Mouse (Mus musculus) forebrain, embryonic 12.5 days (tissue): ENCODE results near the gene Arhgap32. TPM values are rescaled to one million over a fixed set of nuclear protein-coding genes. Genes with fewer than 3 reads are reported as not detected.

Experiments used
- ATAC-seq: fragments of 200-750 bp; cut with Nextera tagmentation; 2 replicates; pipeline ENCODE4 v1.8.0; 2017; ENCODE audit warnings: moderate TSS enrichment; ENCODE audit not compliant: low FRiP score
- H3K27ac ChIP-seq: fragments of 300-500 bp; sonication (generic); 2 replicates; pipeline ENCODE4 v1.5.1; 2016; ENCODE audit warnings: mild to moderate bottlenecking
- H3K27me3 ChIP-seq: fragments of 300-500 bp; sonication (generic); 2 replicates; pipeline ENCODE4 v1.6.1; 2016; ENCODE audit warnings: mild to moderate bottlenecking
- H3K36me3 ChIP-seq: fragments of 300-500 bp; sonication (generic); replicated peaks from 2 replicates; pipeline ENCODE4 v1.6.1; 2016; ENCODE audit warnings: mild to moderate bottlenecking
- H3K4me1 ChIP-seq: fragments of 300-500 bp; sonication (generic); 2 replicates; pipeline ENCODE4 v1.6.1; 2016
- H3K4me2 ChIP-seq: fragments of 300-500 bp; sonication (generic); 2 replicates; pipeline ENCODE4 v1.6.1; 2016; ENCODE audit warnings: mild to moderate bottlenecking, moderate library complexity
- H3K4me3 ChIP-seq: fragments of 300-500 bp; sonication (generic); replicated peaks from 2 replicates; pipeline ENCODE4 v1.5.1; 2016; ENCODE audit warnings: mild to moderate bottlenecking
- H3K9ac ChIP-seq: fragments of 300-500 bp; sonication (generic); 2 replicates; pipeline ENCODE4 v1.6.1; 2016; ENCODE audit warnings: mild to moderate bottlenecking
- H3K9me3 ChIP-seq: fragments of 300-500 bp; sonication (generic); 2 replicates; pipeline ENCODE4 v1.6.1; 2016
- WGBS: fragments of 180-500 bp; shearing (Covaris S2); methylation state at CpG from one replicate; pipeline ENCODE4 v1.1.7; 2016; 5-methylcytosine and 5-hydroxymethylcytosine counted together
- polyA plus RNA-seq: library from polyadenylated mRNA; unstranded; fragments of >200 nt; fragmentation: Nextera tagmentation; extraction: Ambion mirVana; gene quantifications from 2 replicates; pipeline ENCODE4 v1.2.1, GENCODE M21; 2016

Arhgap32 gene
- polyA plus RNA-seq, 1 experiment from 2014 or later: 7.3 TPM

- Histone ChIP-seq H3K4me2 (no peak overlapping the region), H3K9ac (no peak overlapping the region), H3K36me3 (0 out of 2 replicates have a peak, but pooled peaks cover 3% of the 10 kb centered on the region), H3K27ac (no peak overlapping the region), H3K4me3 (no peak overlapping the region), H3K4me1 (no peaks in the 10 kb centered on the region), H3K27me3 (no peaks in the 10 kb centered on the region), H3K9me3 (no peaks in the 10 kb centered on the region)
- no peak for ATAC-seq
- 94% methylated on average over 5 of the region's 5 CpGs for WGBS
These were observed 52.7 kb downstream of the Arhgap32 start for GRCm38 (mm10) chr9:32168546-32169137.

- H3K4me1 ChIP-seq: no peaks in the 10 kb centered on the region
- 91% methylated on average over 8 of the region's 8 CpGs for WGBS
These were observed 54.8 kb downstream of the Arhgap32 start for GRCm38 (mm10) chr9:32170713-32171112.

DNA sequence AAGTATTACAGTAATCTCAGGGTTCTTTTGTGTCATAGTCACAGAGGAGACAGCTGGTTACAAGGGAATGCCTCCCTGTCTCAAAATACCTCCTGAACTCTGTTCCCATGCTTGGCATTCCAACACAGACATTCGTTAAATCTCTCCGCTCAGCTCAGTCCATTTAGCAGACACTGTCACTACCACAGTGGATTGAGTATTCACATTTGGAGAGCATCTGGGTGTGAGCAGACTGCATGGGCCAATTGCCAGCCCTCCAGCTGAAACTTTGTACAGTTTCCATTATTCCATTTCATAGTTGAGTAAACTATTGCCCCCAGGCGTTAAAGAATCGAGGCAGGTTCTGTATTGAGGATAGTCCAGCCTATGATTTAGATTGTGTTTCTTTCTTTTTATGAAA lies 60.7 kb downstream of the Arhgap32 start:
- Histone ChIP-seq H3K27ac (no peak overlapping the region), H3K9me3 (no peaks in the 10 kb centered on the region), H3K4me3 (no peak overlapping the region), H3K4me2 (no peak overlapping the region), H3K9ac (no peak overlapping the region), H3K4me1 (peaks cover 2% of the 10 kb centered on the region; the same call in 1 of the 2 replicates), H3K36me3 (no peaks in the 10 kb centered on the region), H3K27me3 (no peaks in the 10 kb centered on the region)
- ATAC-seq: no peak
- 74% methylated on average over 4 of the region's 4 CpGs for WGBS

More at GRCm38 (mm10) chr9:32170713-32171112, 54.8 kb downstream of the Arhgap32 start:
- Histone ChIP-seq H3K4me3 (no peak overlapping the region), H3K4me2 (no peak overlapping the region), H3K27ac (no peak overlapping the region), H3K36me3 (no peaks in the 10 kb centered on the region), H3K27me3 (no peaks in the 10 kb centered on the region), H3K9me3 (no peaks in the 10 kb centered on the region), H3K9ac (no peak overlapping the region)
- no peak for ATAC-seq

DNA sequence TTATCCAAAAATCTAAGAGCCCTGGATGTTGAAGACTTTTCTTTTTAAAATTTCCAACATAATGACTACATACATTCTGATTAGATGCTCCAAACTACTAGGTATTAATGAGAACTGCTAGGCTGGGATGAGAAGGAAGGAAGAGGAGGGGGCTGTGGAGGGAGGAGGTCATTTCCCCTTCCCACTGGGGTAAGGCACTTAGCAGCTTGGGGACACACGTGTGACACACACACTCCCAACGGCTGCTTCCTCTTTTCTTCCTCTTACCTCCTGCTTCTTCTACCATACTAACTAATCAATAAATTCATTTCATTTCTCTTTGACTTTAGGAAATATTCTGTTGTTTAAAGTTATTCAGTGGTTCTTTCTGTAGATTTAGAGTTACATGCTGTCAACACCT lies 65.2 kb downstream of the Arhgap32 start:
- H3K27ac ChIP-seq: no peak overlapping the region
- H3K9me3 ChIP-seq: no peaks in the 10 kb centered on the region
- H3K4me3 ChIP-seq: no peak overlapping the region
- ATAC-seq: no peak
- no peak overlapping the region for H3K9ac ChIP-seq
- no peaks in the 10 kb centered on the region for H3K27me3 ChIP-seq
- peaks cover 16% of the 10 kb centered on the region for H3K36me3 ChIP-seq
- 82% methylated on average over 2 of the region's 2 CpGs for WGBS
- H3K4me1 ChIP-seq: peaks cover 2% of the 10 kb centered on the region; the same call in 1 of the 2 replicates
- no peak overlapping the region for H3K4me2 ChIP-seq

DNA sequence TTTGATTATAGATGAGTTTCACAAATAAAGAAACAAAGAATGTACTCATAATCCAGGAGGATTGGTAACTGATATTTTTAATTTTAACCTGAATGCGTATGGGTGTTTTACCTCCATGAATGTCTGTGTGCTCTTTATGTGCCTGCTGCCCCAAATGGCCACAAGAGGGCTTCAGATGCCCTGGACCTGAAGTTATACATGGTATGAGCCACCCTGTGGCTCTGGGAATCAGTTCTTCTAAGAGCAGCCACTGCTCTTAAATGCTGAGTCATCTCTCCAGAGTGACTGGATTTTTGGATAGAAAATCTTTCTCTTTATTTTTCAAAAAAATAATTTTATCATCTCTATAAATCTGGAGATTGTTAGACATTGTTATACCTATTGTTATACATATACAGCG lies 70.6 kb downstream of the Arhgap32 start:
- no peaks in the 10 kb centered on the region for H3K4me1 ChIP-seq
- H3K4me3 ChIP-seq: no peak overlapping the region
- H3K4me2 ChIP-seq: no peak overlapping the region
- H3K27ac ChIP-seq: no peak overlapping the region
- H3K27me3 ChIP-seq: no peaks in the 10 kb centered on the region
- no peak overlapping the region for H3K9ac ChIP-seq
- no peak for ATAC-seq
- H3K9me3 ChIP-seq: no peaks in the 10 kb centered on the region
- peaks cover 16% of the 10 kb centered on the region for H3K36me3 ChIP-seq
- WGBS: 97% methylated on average over 2 of the region's 2 CpGs

DNA sequence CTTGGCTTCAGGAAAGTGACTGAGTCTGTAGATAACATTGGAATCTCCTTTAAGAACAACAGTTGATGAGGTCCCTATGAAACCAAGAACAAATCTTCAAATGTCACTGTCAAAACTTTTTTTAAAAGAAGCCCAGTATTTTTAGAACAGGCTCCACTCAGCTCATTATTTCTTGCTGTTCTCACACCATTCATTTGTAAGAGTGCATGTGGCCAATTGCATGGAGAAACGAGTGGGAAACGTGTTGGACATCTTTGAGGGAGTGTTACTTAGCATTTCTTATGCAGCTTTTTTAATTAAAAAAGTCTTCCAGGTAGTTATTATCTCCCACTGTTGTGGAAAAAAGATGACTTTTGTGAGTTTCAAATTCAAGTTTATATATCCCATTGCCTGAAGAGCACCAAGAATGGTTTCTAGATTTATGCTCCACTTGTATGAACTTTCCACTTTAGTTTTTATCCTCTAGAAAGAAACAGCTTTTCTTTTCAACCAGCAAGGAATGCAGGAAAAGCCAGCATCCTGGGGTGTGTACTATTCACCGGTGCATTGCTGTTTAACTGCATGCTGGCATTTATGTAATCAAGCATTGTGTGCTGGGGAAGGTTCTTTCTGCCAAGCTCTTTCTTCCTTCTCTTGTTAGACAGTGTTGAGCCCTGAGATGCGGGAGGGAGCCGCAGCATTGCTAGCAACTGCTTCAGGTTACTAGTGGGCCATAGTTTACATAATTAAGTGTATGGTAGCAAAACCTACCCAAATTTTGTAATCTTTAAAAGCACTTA lies 76.5 kb downstream of the Arhgap32 start:
- 12% methylated on average over 5 of the region's 5 CpGs for WGBS
- Histone ChIP-seq H3K9me3 (no peaks in the 10 kb centered on the region), H3K9ac (no peak overlapping the region)

GRCm38 (mm10) chr9:32204450-32204990 lies 88.6 kb downstream of the Arhgap32 start:
- Histone ChIP-seq H3K4me2 (no peak overlapping the region), H3K27me3 (no peaks in the 10 kb centered on the region), H3K4me3 (no peak overlapping the region), H3K4me1 (no peaks in the 10 kb centered on the region), H3K9me3 (no peaks in the 10 kb centered on the region), H3K9ac (no peak overlapping the region), H3K27ac (no peak overlapping the region), H3K36me3 (no peaks in the 10 kb centered on the region)
- 57% methylated on average over 7 of the region's 7 CpGs for WGBS
- no peak for ATAC-seq

More for the DNA sequence above, 76.5 kb downstream of the Arhgap32 start:
- Histone ChIP-seq H3K4me2 (no peak overlapping the region), H3K27ac (no peak overlapping the region), H3K4me3 (no peak overlapping the region), H3K36me3 (peaks cover 6% of the 10 kb centered on the region; the same call in 1 of the 2 replicates), H3K4me1 (no peaks in the 10 kb centered on the region; the same call in 1 of the 2 replicates), H3K27me3 (no peaks in the 10 kb centered on the region)
- ATAC-seq: no peak

- no peak for ATAC-seq
- H3K36me3 ChIP-seq: no peaks in the 10 kb centered on the region
- 94% methylated on average over 8 of the region's 8 CpGs for WGBS
- no peak overlapping the region for H3K27ac ChIP-seq
- no peak overlapping the region for H3K9ac ChIP-seq
- H3K27me3 ChIP-seq: no peaks in the 10 kb centered on the region
- no peaks in the 10 kb centered on the region for H3K4me1 ChIP-seq
- H3K9me3 ChIP-seq: no peaks in the 10 kb centered on the region
- H3K4me2 ChIP-seq: no peak overlapping the region
- H3K4me3 ChIP-seq: no peak overlapping the region
These were observed 91.2 kb downstream of the Arhgap32 start for GRCm38 (mm10) chr9:32207133-32207532.

- Histone ChIP-seq H3K36me3 (no peaks in the 10 kb centered on the region), H3K9ac (no peak overlapping the region), H3K4me2 (no peak overlapping the region), H3K27ac (no peak overlapping the region), H3K27me3 (no peaks in the 10 kb centered on the region), H3K4me1 (no peaks in the 10 kb centered on the region), H3K4me3 (no peak overlapping the region), H3K9me3 (no peaks in the 10 kb centered on the region)
- 74% methylated on average over 5 of the region's 5 CpGs for WGBS
- no peak for ATAC-seq
These were observed 92.1 kb downstream of the Arhgap32 start for GRCm38 (mm10) chr9:32208071-32208470.

- H3K9ac ChIP-seq: no peak overlapping the region
- H3K9me3 ChIP-seq: no peaks in the 10 kb centered on the region
- ATAC-seq: no peak
- no peak overlapping the region for H3K4me2 ChIP-seq
- no peaks in the 10 kb centered on the region for H3K4me1 ChIP-seq
- H3K27me3 ChIP-seq: no peaks in the 10 kb centered on the region
- H3K27ac ChIP-seq: no peak overlapping the region
- 82% methylated on average over 5 of the region's 5 CpGs for WGBS
- H3K4me3 ChIP-seq: no peak overlapping the region
- H3K36me3 ChIP-seq: no peaks in the 10 kb centered on the region
These were observed 101.1 kb downstream of the Arhgap32 start for GRCm38 (mm10) chr9:32216820-32217567.

DNA sequence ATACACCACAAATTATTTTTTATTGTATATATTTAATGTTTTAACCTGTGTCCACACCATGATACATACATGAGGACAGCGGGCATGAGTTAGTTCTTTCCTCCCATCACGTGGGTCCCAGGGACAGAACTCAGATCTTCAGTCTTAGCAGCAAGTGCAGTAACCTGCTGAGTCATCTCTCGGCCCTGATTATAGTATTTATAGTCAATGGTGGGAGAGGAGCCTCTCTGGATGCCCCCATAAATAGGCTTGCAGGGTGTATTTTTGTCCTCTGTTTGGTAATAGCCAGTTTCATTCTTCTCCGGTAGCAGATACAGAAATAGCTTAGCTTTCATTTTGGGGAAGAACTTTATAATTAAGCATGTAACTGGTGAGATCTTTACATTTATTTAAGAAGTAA lies 103.5 kb downstream of the Arhgap32 start:
- H3K4me1 ChIP-seq: peaks cover 14% of the 10 kb centered on the region
- no peaks in the 10 kb centered on the region for H3K27me3 ChIP-seq
- H3K36me3 ChIP-seq: no peaks in the 10 kb centered on the region
- H3K9ac ChIP-seq: no peak overlapping the region
- no peak overlapping the region for H3K4me2 ChIP-seq
- H3K4me3 ChIP-seq: no peak overlapping the region
- no peaks in the 10 kb centered on the region for H3K9me3 ChIP-seq
- H3K27ac ChIP-seq: no peak overlapping the region
- 83% methylated on average over 4 of the region's 4 CpGs for WGBS
- no peak for ATAC-seq

DNA sequence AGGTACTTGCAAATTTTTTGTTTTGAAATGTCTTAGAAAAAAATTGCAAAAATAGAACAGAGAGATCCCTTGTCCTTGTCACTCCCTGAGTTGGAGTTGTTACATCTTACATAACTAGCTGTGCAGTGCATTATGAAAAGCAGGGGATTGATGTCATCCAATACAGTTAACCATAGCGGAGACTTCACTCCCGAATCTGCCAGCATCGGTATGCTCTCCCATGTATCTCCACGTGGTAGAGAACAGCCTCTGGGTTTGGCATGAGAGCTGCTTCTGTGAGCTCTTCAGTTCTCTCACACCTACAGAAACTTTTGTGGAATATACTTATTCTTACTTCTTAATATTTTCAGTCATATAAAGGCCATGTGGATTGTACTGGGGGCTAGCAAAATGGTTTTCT lies 106.2 kb downstream of the Arhgap32 start:
- Histone ChIP-seq H3K9me3 (no peaks in the 10 kb centered on the region), H3K36me3 (no peaks in the 10 kb centered on the region), H3K27me3 (no peaks in the 10 kb centered on the region), H3K4me2 (no peak overlapping the region), H3K4me3 (no peak overlapping the region), H3K4me1 (peaks cover 17% of the 10 kb centered on the region), H3K9ac (no peak overlapping the region), H3K27ac (no peak overlapping the region)
- no peak for ATAC-seq
- 84% methylated on average over 4 of the region's 4 CpGs for WGBS
